Mouse (Mus musculus) spleen, adult 2 months (tissue): ENCODE results near the gene Ttll11. TPM values are rescaled to one million over a fixed set of nuclear protein-coding genes. Genes with fewer than 3 reads are reported as not detected.

Experiments
- DNase-seq, 2 experiments: peaks; one replicate each; pipeline versions ENCODE4 v3.0.0 to v3.0.0-alpha.2; 2012 to 2021; ENCODE audit warnings: low spot score in 2 of 2, low read depth in 1 of 2
- H3K27ac ChIP-seq: fragments of 200-500 bp; 2 replicates; pipeline ENCODE4 v1.5.1; 2012; ENCODE audit warnings: low read length, inconsistent platforms; ENCODE audit not compliant: insufficient read depth
- H3K27me3 ChIP-seq: fragments of 200-500 bp; 2 replicates; pipeline ENCODE4 v1.6.1; 2012; ENCODE audit warnings: mild to moderate bottlenecking, moderate library complexity, low read length, inconsistent platforms; ENCODE audit not compliant: control insufficient read depth, insufficient read depth
- H3K36me3 ChIP-seq: fragments of 200-500 bp; 2 replicates; pipeline ENCODE4 v1.6.1; 2012; ENCODE audit warnings: mild to moderate bottlenecking, low read length, inconsistent platforms; ENCODE audit not compliant: control insufficient read depth, insufficient read depth
- H3K4me1 ChIP-seq: fragments of 200-500 bp; 2 replicates; pipeline ENCODE4 v1.6.1; 2011; ENCODE audit warnings: inconsistent platforms; ENCODE audit not compliant: control insufficient read depth, insufficient read depth, insufficient read length
- H3K4me3 ChIP-seq: fragments of 200-500 bp; 2 replicates; pipeline ENCODE4 v1.5.1; 2011; ENCODE audit warnings: mild to moderate bottlenecking, inconsistent platforms; ENCODE audit not compliant: insufficient read depth, insufficient read length; ENCODE audit errors: extremely low read depth
- CTCF ChIP-seq: fragments of 200-500 bp; IDR thresholded peaks from 2 replicates; pipeline ENCODE4 v1.5.1; 2011; ENCODE audit warnings: mild to moderate bottlenecking, inconsistent platforms; ENCODE audit not compliant: insufficient read depth, insufficient read length, insufficient replicate concordance; ENCODE audit errors: extremely low read depth
- POLR2A ChIP-seq: fragments of 200-500 bp; IDR thresholded peaks from 2 replicates; pipeline ENCODE4 v1.6.1; 2011; ENCODE audit warnings: low read depth, low read length, inconsistent platforms
- WGBS: fragments of 180-500 bp; shearing (Covaris S2); methylation state at CpG from one replicate; pipeline ENCODE4 v1.1.7; 2018; 5-methylcytosine and 5-hydroxymethylcytosine counted together
- polyA plus RNA-seq: library from polyadenylated mRNA; depleted of rRNA; stranded (reverse); fragments of >200 nt; gene quantifications from 2 replicates; pipeline ENCODE4 v1.2.3, GENCODE M21; 2012

Ttll11 gene
- polyA plus RNA-seq, 1 experiment, result 1.3 TPM

DNA sequence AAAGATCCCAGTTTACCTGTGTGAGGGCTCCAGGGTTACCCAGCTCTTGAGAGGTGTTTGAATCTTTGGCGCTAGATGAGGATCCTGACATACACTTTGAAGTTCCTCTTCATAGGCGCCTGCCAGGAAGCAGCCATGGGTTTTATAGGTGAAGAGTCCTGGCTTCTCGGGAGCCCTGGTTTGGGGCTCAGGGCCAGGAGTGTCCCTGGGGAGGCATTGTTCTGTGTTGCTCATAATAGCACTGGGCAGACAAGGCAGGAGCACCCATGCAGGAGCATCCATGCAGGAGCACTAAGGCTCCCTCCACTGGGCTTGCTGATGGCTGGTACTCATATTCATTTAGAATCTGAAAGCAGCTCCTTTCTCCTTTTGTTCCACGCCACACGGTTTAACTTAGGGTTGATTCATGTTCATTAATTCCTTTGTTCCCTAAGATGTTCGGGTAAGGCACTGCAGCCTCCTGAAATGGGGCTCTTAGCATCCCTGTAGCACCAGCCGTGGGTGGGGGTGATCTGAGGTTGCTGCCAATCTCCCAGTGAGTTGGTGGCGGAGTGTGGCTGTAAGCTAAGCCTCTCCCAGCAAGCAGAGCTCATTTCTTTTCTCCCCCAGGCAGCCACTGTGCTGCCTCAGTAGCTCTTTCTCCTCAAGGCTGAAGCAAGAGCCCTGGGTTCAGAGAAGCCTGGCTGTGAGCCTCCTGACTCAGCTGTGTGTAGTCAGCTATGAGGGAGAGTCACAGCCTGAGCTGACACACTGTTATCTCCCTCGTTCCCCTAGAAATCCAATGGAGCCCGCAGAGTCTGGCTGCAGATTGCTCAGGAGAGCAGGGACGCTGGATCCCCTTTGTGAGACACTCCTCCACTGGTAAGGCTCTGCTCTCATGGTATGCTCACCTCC lies 133.9 kb downstream of the Ttll11 start:
- no peak for DNase-seq
- 72% methylated on average over 11 of the region's 11 CpGs for WGBS
- TF ChIP-seq CTCF (no peak), POLR2A (no peak)
- no peak overlapping the region for H3K4me3 ChIP-seq
- H3K27me3 ChIP-seq, result no peaks in the 10 kb centered on the region
- no peaks in the 10 kb centered on the region; the same call in 1 of the 2 replicates for H3K4me1 ChIP-seq
- no peak overlapping the region for H3K27ac ChIP-seq
- H3K36me3 ChIP-seq, result no peaks in the 10 kb centered on the region

DNA sequence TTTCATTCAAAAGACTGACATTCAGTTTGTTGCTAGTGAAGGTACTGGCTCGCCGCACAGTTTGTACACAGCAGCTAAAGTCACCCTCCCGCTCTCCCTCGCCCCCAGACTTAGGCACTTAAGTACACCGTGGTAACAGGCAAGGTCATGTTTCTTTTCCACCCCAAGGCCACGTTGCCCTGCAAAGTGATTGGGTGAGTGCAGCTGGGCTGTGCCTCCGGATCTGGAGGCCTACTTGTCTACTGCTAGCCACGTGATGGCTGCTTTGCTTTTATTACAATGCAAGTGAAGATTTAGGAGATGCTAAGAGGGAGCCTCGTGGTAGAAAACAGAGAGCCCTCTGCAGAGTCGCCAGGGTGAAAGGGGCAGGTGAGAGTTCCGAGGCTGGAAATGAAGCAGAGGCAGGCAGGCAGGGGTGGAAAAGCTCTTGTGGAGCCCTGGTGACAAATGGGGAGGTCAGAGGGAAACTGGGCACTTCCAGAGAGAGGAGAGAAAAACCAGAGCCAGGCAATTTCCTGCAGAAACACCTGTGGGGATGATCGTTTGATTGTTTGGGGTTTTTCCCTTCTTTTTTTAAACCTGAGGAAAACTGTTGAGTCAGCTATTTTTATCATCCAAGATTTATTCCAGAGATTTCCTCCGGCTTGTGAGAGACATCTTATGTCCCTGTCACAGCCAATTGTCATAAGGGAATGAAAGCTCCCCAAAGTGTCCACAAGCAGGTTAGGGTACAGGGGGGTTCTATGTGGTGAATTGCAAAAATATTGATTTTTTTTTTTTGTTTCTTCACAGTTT lies 135.6 kb downstream of the Ttll11 start:
- no peaks in the 10 kb centered on the region for H3K36me3 ChIP-seq

DNA sequence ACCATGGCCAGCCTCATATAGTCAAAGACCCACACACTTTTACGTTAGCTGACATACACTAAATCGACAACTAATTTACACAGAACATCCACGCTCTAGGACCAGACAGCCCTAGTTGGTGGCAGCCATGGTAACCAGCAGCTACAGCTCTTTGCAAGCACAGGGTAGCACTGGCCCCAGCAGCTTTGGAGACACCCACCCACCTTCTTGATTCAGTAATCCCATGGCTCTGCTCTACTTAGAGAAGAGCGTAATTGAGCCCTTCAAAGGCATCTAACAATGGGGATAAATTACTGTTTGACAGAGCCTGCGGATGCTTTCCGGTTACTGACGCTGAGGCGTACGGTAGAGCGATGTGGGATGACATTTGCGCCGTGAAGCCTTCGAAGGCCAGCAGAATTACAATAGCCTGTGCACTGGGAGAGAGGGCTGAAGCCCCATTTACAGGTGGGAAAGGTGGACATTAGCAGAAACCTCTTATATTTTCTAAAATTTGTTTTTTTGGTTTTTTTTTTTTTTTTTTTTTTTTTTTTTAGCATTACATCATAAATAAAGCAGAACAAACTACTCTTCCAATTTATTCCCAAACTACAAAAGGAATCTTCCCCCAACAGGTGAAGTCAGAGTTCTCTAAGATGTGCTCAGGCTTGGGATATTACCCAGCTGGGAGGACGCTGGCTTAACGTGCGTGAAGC lies 136.8 kb downstream of the Ttll11 start:
- no peak for TF ChIP-seq CTCF
- no peak for TF ChIP-seq POLR2A
- H3K4me3 ChIP-seq, result no peak overlapping the region
- DNase-seq, result no peak
- 96% methylated on average over 16 of the region's 16 CpGs for WGBS
- H3K27me3 ChIP-seq, result no peaks in the 10 kb centered on the region
- no peaks in the 10 kb centered on the region; the same call in 1 of the 2 replicates for H3K4me1 ChIP-seq
- no peaks in the 10 kb centered on the region for H3K36me3 ChIP-seq
- no peak overlapping the region for H3K27ac ChIP-seq

More for the DNA sequence above, 135.6 kb downstream of the Ttll11 start:
- WGBS, result 67% methylated on average over 13 of the region's 13 CpGs
- no peak overlapping the region for H3K27ac ChIP-seq
- no peak for TF ChIP-seq CTCF
- TF ChIP-seq POLR2A, result no peak
- H3K4me3 ChIP-seq, result no peak overlapping the region
- DNase-seq, result no peak
- H3K4me1 ChIP-seq, result no peaks in the 10 kb centered on the region; the same call in 1 of the 2 replicates
- H3K27me3 ChIP-seq, result no peaks in the 10 kb centered on the region

DNA sequence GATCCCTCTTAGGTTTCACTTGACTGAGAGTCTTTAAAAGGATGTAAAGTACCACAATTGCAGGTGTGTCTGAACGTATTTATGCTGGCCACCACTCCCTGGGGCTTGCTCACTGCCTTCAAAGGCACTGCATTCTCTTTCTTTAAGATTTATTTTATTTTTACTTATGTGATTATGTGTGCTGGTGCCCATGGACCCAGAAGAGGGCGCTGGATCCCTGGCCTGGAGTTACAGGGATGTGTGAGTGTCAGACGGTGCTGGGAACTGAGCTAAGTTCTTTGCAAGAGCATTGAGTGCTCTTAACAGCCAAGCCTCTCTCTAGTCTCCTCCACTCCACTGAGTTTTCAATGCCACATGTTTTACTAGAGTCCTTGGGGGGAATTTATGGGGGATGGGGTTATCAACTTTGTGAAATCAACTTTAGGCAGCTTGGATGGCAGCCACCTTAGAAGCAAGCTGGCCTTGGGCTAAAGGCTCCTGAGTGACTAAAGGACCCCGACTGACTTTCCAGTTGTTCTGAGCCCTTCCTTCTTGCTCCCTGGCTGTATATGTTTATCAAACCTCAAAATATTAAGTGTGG lies 137.8 kb downstream of the Ttll11 start:
- H3K4me3 ChIP-seq, result no peak overlapping the region
- no peak for DNase-seq
- H3K4me1 ChIP-seq, result no peaks in the 10 kb centered on the region; the same call in 1 of the 2 replicates
- TF ChIP-seq POLR2A (no peak), CTCF (no peak)
- no peak overlapping the region for H3K27ac ChIP-seq
- no peaks in the 10 kb centered on the region for H3K36me3 ChIP-seq
- WGBS, result 47% methylated on average over 4 of the region's 4 CpGs
- H3K27me3 ChIP-seq, result no peaks in the 10 kb centered on the region

DNA sequence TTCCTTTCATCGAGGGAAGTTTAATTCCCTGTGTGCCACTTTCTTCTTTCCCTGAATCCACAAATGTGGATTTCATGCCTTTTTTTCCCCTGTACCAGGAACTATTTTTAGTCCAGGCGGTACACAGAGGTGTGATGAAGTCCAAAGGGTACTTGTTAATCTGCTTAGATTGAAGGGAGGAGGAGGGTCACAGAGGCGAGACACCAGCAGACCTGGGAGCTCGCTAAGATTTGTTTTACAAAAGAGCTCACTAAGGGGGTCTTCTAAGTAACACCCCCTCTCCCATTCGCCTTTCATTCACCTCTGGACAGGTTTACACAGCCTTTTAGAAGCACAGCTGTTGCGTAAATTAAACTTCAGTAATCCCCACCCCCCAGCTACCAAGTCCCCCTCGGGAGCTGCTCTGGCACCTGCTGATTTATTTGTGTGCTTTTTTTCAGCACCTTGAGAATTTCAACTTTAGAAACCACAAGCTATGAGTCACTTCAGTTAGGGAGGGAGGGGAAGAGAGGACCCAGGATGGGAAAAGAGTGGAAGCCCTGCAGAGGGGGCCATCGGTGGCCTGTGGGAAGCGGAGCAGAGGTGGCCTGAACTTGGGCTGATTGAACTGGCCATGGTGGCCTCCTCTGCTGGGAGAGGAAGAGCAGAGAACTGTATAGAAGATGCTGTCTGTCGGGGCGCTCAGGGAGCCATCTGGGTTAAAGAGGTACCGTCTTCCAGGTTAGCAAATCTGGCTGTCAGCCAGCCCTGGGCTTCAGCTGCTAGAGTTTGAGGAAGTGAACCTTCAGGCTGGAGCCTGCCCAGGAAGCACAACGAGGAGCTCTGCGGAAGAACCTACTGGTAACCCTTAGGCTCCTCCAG lies 138.5 kb downstream of the Ttll11 start:
- Histone ChIP-seq H3K27ac (no peak overlapping the region), H3K4me3 (no peak overlapping the region), H3K27me3 (no peaks in the 10 kb centered on the region), H3K36me3 (no peaks in the 10 kb centered on the region), H3K4me1 (no peaks in the 10 kb centered on the region; the same call in 1 of the 2 replicates)
- 22% methylated on average over 14 of the region's 14 CpGs for WGBS
- DNase-seq, result peak; percentile 65 to 70
- TF ChIP-seq CTCF, result no peak
- no peak for TF ChIP-seq POLR2A
